Mouse (Mus musculus) brown adipose tissue, adult 24 weeks (tissue): ENCODE data around the gene Ccr9. TPM values are rescaled to one million over a fixed set of nuclear protein-coding genes. Genes with fewer than 3 reads are reported as not detected.
A peak's percentile ranks its signal among the peaks of the same experiment; 100 is the strongest.
"Not testable (repeated sequence)": the region's sequence is repeated elsewhere in the genome, so short reads cannot be mapped to it uniquely, and the experiment has no call there.

Source experiments
- H3K27ac ChIP-seq: fragments of 200-500 bp; replicated peaks from 2 replicates; pipeline ENCODE4 v1.5.1; 2012; ENCODE audit warnings: low read depth, mild to moderate bottlenecking, low read length
- H3K4me1 ChIP-seq: fragments of 200-500 bp; 2 replicates; pipeline ENCODE4 v1.6.1; 2012; ENCODE audit warnings: low read length, mixed read lengths; ENCODE audit not compliant: control insufficient read depth, insufficient read depth, insufficient read length
- H3K4me3 ChIP-seq: fragments of 200-500 bp; 2 replicates; pipeline ENCODE4 v1.5.1; 2012; ENCODE audit warnings: low read depth, mild to moderate bottlenecking, low read length, moderate library complexity; ENCODE audit not compliant: insufficient read depth
- polyA plus RNA-seq: library from polyadenylated mRNA; stranded (reverse); fragments of >200 nt; gene quantifications from 2 replicates; pipeline ENCODE4 v1.2.4, GENCODE M21; 2012; ENCODE audit not compliant: missing spikeins, insufficient read depth, insufficient read length

Gene Ccr9
- not detected in 2 replicates for polyA plus RNA-seq

- no peaks in the 10 kb centered on the region for H3K4me1 ChIP-seq
- no peak within 1 kb of the TSS for H3K27ac ChIP-seq
- peak within 1 kb of the TSS; percentile 56 for H3K4me3 ChIP-seq
Measured at GRCm38 (mm10) chr9:123678327-123679105, at the start of gene Ccr9, which contains the start of gene Slc6a20a. Ccr9 (plus strand) TSS chr9:123678439. Slc6a20a (minus strand) TSS chr9:123678885.

DNA sequence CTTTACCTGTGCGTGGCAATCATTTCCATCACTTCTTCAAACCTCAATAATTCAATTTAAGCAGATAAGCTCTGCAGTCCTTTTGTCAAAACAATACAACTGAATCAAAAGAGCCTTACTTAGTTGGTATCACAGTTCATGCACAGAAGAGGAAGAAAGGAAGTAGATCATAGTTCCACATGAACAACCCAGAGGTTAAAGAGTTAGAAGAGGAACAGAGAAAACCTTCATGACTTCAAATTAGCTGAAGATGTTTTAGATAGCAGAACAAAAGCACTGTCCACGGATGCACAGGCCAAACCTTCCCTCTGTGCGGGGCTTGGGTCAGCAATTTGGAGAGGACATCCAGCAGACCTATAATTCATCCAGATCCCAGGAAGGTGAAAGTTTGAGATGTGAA lies 46.6 kb upstream of the Ccr9 start:
- Histone ChIP-seq H3K4me1 (no peaks in the 10 kb centered on the region), H3K4me3 (no peak overlapping the region), H3K27ac (no peak overlapping the region)

GRCm38 (mm10) chr9:123632281-123632680 lies 46.0 kb upstream of the Ccr9 start, which contains the start of gene Slc6a20b:
Slc6a20b (minus strand) TSS chr9:123632565.
- Histone ChIP-seq H3K27ac (no peak within 1 kb of the TSS), H3K4me3 (no peak within 1 kb of the TSS), H3K4me1 (no peaks in the 10 kb centered on the region)

- H3K4me3 ChIP-seq: no peak overlapping the region
- H3K27ac ChIP-seq: no peak overlapping the region
- H3K4me1 ChIP-seq: no peaks in the 10 kb centered on the region
Measured at GRCm38 (mm10) chr9:123632993-123633392, 45.2 kb upstream of the Ccr9 start.

DNA sequence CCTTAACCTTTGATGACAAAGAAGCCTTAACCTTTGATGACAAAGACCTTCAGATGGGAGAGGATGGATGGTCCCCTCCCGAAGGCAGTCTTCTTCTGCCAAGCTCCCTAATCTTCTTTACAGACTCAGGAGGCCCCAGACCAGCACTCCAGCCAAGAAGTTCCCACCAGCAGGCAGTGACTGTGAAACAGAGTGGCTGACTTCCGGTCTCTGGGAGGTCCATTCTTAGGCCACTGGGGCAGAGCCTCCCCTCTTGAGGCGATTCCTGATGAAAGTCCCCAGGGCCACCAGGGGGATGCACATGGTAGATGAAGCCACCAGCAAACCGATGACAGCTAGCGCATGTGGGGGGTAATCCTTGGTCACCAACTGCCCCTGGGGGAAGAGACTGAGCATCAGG lies 41.5 kb upstream of the Ccr9 start:
- Histone ChIP-seq H3K4me1 (no peaks in the 10 kb centered on the region), H3K27ac (no peak overlapping the region), H3K4me3 (no peak overlapping the region)

- H3K4me3 ChIP-seq: no peak overlapping the region
- no peak overlapping the region for H3K27ac ChIP-seq
- H3K4me1 ChIP-seq: no peaks in the 10 kb centered on the region
Measured at GRCm38 (mm10) chr9:123638231-123638630, 40.0 kb upstream of the Ccr9 start.

GRCm38 (mm10) chr9:123638668-123639089 lies 39.6 kb upstream of the Ccr9 start:
- no peak overlapping the region for H3K4me3 ChIP-seq
- no peak overlapping the region for H3K27ac ChIP-seq
- H3K4me1 ChIP-seq: no peaks in the 10 kb centered on the region

DNA sequence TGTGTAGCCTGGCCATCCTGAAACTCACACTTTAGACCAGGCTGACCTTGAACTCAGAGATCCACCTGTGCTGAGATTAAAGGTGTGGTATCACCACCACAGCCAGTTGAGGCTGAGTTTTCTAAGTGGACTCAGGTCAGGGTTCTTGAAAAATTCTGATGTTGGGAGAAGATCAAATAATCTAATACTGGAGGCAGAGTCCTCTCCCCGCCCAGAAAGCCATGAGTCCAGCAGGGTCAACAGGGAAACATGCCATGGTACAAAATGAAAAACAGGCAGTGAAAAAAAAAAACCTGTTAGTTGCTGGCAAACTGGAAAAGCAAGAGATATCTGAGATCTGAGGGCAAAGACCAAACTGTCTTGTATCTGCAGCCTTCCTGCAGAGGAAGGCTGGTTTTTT lies 38.1 kb upstream of the Ccr9 start:
- no peaks in the 10 kb centered on the region for H3K4me1 ChIP-seq
- H3K4me3 ChIP-seq: no peak overlapping the region
- no peak overlapping the region for H3K27ac ChIP-seq

DNA sequence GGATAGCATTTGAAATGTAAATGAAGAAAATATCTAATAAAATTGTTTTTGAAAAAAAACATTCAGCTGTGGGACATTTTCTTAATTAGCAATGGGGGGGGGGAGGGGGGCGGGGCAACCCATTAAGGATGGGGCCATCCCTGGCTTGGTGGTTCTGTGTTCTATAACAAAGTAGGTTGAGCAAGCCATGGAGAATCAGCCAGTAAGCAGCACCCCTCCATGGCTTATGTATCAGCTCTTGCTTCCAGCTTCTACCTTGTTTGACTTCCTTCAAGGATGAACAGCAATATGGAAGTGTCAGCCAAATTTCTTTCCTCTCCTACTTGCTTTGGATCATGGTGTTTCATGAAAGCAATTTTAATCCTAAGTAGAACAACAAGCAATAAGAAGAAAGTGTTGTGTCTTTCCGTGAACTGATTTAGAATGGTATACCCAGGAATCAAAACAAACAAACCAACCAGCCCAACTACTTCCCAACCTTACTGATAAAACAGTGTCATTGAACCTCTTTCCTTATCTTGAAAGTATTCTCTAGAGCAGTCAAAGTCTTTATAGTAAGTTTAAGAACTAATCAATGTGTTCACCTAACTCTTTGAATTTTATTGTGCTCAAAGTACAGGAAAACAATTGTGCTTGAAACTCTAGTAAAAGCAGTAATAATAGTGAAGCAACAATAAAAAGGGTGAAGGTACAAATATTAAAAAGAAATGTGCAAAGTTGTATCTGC lies 28.3 kb upstream of the Ccr9 start:
- Histone ChIP-seq H3K4me3 (no peak overlapping the region), H3K4me1 (no peaks in the 10 kb centered on the region), H3K27ac (no peak overlapping the region)

GRCm38 (mm10) chr9:123651369-123651768 lies 26.9 kb upstream of the Ccr9 start:
- no peak overlapping the region for H3K27ac ChIP-seq
- no peak overlapping the region for H3K4me3 ChIP-seq
- no peaks in the 10 kb centered on the region for H3K4me1 ChIP-seq

GRCm38 (mm10) chr9:123657457-123657856 lies 20.8 kb upstream of the Ccr9 start:
- Histone ChIP-seq H3K27ac (no peak overlapping the region), H3K4me3 (no peak overlapping the region), H3K4me1 (no peaks in the 10 kb centered on the region)

GRCm38 (mm10) chr9:123658981-123659380 lies 19.3 kb upstream of the Ccr9 start:
- Histone ChIP-seq H3K27ac (no peak overlapping the region), H3K4me1 (no peaks in the 10 kb centered on the region), H3K4me3 (no peak overlapping the region)

GRCm38 (mm10) chr9:123659986-123660676 lies 18.1 kb upstream of the Ccr9 start:
- H3K4me1 ChIP-seq, H3K4me3 ChIP-seq, H3K27ac ChIP-seq: not testable (repeated sequence)

DNA sequence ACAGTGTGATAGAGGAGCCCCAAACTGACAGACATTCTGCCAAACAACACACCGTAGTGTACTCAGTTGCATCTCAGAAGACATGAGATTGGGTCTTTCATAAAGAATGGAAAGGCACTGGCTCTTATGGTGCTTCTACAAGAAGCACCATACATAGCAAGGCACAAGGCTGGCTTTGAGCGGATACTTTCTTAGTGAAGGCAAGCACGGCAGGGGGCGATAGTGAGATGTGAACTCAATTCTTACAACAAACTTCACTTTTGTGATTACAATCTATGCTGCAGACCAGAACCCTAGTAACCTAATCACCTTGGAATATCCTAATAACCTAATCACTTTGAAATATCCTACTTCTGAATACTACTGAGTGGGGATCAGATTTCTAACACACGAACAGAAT lies 12.6 kb upstream of the Ccr9 start:
- Histone ChIP-seq H3K27ac (no peak overlapping the region), H3K4me1 (no peaks in the 10 kb centered on the region), H3K4me3 (no peak overlapping the region)

DNA sequence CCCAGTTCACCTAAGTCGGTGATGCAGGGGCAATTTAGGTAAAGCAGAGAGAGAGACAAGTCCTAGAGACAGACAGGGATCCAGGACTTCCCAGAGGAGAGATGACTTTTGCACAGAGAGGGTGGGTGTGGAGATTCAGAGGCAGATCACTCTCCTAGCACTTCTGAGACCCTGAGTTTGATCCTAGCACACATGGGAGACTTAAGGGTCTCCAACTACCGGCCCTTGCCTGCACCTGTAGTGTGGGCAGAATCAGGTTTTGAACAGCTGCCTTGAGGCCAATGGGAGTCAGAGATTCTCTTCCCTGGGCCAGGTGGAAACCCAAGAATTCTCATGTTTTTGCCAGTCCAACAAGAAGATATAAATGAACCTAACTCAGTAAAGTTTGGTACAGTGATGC lies 959 bp downstream of the Ccr9 start:
- Histone ChIP-seq H3K27ac (no peak overlapping the region), H3K4me3 (no peak overlapping the region)

More for the DNA sequence above, 959 bp downstream of the Ccr9 start:
- H3K4me1 ChIP-seq: no peaks in the 10 kb centered on the region
